In the genomic region with DNA sequence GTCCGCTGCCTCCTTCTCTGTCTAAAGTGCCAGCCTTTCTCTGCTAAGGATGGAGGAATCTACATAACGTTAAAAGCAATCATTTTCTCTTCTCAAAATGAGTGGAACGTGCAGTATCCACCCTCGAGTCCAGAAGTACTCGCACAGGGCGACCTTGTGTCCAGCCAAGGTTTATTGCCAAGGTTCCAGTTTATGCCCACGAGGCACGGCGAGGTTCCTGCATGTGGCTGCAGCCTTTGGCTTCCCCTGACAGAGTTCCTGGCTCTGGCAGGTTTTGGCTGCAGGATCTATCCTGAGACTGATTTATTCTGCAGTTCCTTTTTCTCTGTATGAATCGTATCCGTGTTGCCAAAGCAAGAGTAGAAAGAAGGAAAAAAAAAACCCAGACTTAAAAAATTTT, we compare ENCODE assay signal across 17 mouse cellular contexts.
A peak's percentile ranks its signal among the peaks of the same experiment; 100 is the strongest.
DNase-seq lines count a peak whose midpoint lies in the region; ATAC-seq lines count a peak whose summit lies in the region.
"Had no signal": no experiment of that assay in that cellular context is flagged by ENCODE, and none has a peak within 500 bp of the region (broad histone marks: within the 10 kb centered on the region; RNA-seq: fewer than 3 reads in every experiment).

No protein-coding gene starts in this region.

- H3K27me3 ChIP-seq in kidney, embryonic 15.5 days: peaks cover 19% of the 10 kb centered on the region; the same call in 1 of the 2 replicates
- H3K27me3 ChIP-seq: liver, embryonic 12.5 days had no signal

- no peak overlapping the region for H3K4me3 ChIP-seq in kidney, embryonic 15.5 days (replicated peaks)
- H3K4me3 ChIP-seq: embryonic facial prominence, embryonic 13.5 days; forebrain, embryonic 12.5 days; liver, embryonic 12.5 days; megakaryocyte, embryonic 14.5 days; neural tube, embryonic 13.5 days had no signal

- ATAC-seq in kidney, embryonic 15.5 days (replicated peaks; ENCODE audit: low FRiP score): no peak
- ATAC-seq in granulocyte monocyte progenitor cell, adult 5-6 weeks (replicated peaks; ENCODE audit: poor library complexity, severe bottlenecking): no peak
- ATAC-seq: hindbrain, embryonic 16.5 days had no signal

- WGBS in kidney, embryonic 15.5 days: 57% methylated on average over 11 of the region's 11 CpGs

- no peak overlapping the region for H3K4me2 ChIP-seq in kidney, embryonic 15.5 days
- H3K4me2 ChIP-seq: embryonic facial prominence, embryonic 13.5 days; forebrain, embryonic 12.5 days; heart, embryonic 11.5 days; liver, embryonic 12.5 days; neural tube, embryonic 13.5 days had no signal

- H3K9ac ChIP-seq in kidney, embryonic 15.5 days: no peak overlapping the region
- H3K9ac ChIP-seq: embryonic facial prominence, embryonic 13.5 days; forebrain, embryonic 12.5 days; liver, embryonic 12.5 days; neural tube, embryonic 13.5 days had no signal

- DNase-seq in kidney, adult 11 months: peak; percentile 69
- DNase-seq in adrenal gland, postnatal 14 days: peak; percentile 76
- peak; percentile 57 to 64 for DNase-seq in cerebellum, postnatal 10 days
- peak; percentile 69 for DNase-seq in kidney, adult 9 months
- DNase-seq in thymus, postnatal 36 days: no peak
- DNase-seq in heart, adult 11 months: no peak
- DNase-seq: thymus, adult 2 months had no signal

- no peak overlapping the region for H3K27ac ChIP-seq in kidney, embryonic 15.5 days
- H3K27ac ChIP-seq: embryonic facial prominence, embryonic 13.5 days; forebrain, embryonic 12.5 days; kidney, postnatal 0 days; liver, embryonic 12.5 days; neural tube, embryonic 13.5 days had no signal

- H3K9me3 ChIP-seq in kidney, embryonic 15.5 days (replicated peaks): no peaks in the 10 kb centered on the region
- H3K9me3 ChIP-seq: embryonic facial prominence, embryonic 13.5 days; forebrain, embryonic 12.5 days; liver, embryonic 12.5 days; megakaryocyte, embryonic 14.5 days; neural tube, embryonic 13.5 days had no signal

- peaks cover 25% of the 10 kb centered on the region for H3K4me1 ChIP-seq in kidney, embryonic 15.5 days

- H3K36me3 ChIP-seq in kidney, embryonic 15.5 days: no peaks in the 10 kb centered on the region
- H3K36me3 ChIP-seq: embryonic facial prominence, embryonic 13.5 days; forebrain, embryonic 12.5 days; liver, embryonic 12.5 days; neural tube, embryonic 13.5 days had no signal

Comparison
In these comparisons a context has a peak if more than half of its experiments do, and no peak if none do; other contexts are left out.
1. DNase-seq: peak in kidney, adult 11 months (single experiment), adrenal gland, postnatal 14 days (single experiment), cerebellum, postnatal 10 days (2 of 2) and kidney, adult 9 months (single experiment); none in thymus, postnatal 36 days (0 of 2) and heart, adult 11 months (single experiment).